Mouse (Mus musculus): Measurements from ENCODE around the gene Setd4. TPM values are rescaled to one million over a fixed set of nuclear protein-coding genes. Genes with fewer than 3 reads are reported as not detected.
A peak's percentile ranks its signal among the peaks of the same experiment; 100 is the strongest.

Gene Setd4
- polyA plus RNA-seq, 1 experiment from 2014 or later = 17.0 TPM

GRCm38 (mm10) chr16:93574521-93575191 lies 29.2 kb downstream of the Setd4 start:
- H3K4me1 ChIP-seq = peaks cover 7% of the 10 kb centered on the region; the same call in 1 of the 2 replicates
- 30% methylated on average over 18 of the region's 18 CpGs for WGBS
- H3K9ac ChIP-seq = no peak overlapping the region
- H3K27me3 ChIP-seq = no peaks in the 10 kb centered on the region
- H3K4me3 ChIP-seq (replicated peaks) = no peak overlapping the region
- no peak for ATAC-seq (ENCODE audit: insufficient number of reproducible peaks, low FRiP score, low TSS enrichment, low read depth)
- H3K9me3 ChIP-seq (replicated peaks) = no peaks in the 10 kb centered on the region
- no peak overlapping the region for H3K4me2 ChIP-seq (replicated peaks)
- no peaks in the 10 kb centered on the region for H3K36me3 ChIP-seq
- no peak overlapping the region for H3K27ac ChIP-seq (replicated peaks)

GRCm38 (mm10) chr16:93573434-93573833 lies 30.4 kb downstream of the Setd4 start:
- H3K36me3 ChIP-seq = no peaks in the 10 kb centered on the region
- WGBS = 94% methylated on average over 5 of the region's 5 CpGs

GRCm38 (mm10) chr16:93572383-93572782 lies 31.5 kb downstream of the Setd4 start:
- H3K27ac ChIP-seq (replicated peaks) = no peak overlapping the region
- 86% methylated on average over 6 of the region's 6 CpGs for WGBS

More at GRCm38 (mm10) chr16:93573434-93573833, 30.4 kb downstream of the Setd4 start:
- no peak overlapping the region for H3K4me2 ChIP-seq (replicated peaks)
- H3K27me3 ChIP-seq = no peaks in the 10 kb centered on the region
- no peaks in the 10 kb centered on the region for H3K9me3 ChIP-seq (replicated peaks)
- no peak for ATAC-seq (ENCODE audit: insufficient number of reproducible peaks, low FRiP score, low TSS enrichment, low read depth)
- peaks cover 7% of the 10 kb centered on the region; the same call in 1 of the 2 replicates for H3K4me1 ChIP-seq
- H3K4me3 ChIP-seq (replicated peaks) = no peak overlapping the region
- no peak overlapping the region for H3K27ac ChIP-seq (replicated peaks)
- H3K9ac ChIP-seq = no peak overlapping the region

GRCm38 (mm10) chr16:93558499-93558898 lies 45.4 kb downstream of the Setd4 start:
- no peak overlapping the region for H3K9ac ChIP-seq
- WGBS = 8% methylated on average over 12 of the region's 12 CpGs

More at GRCm38 (mm10) chr16:93572383-93572782, 31.5 kb downstream of the Setd4 start:
- Histone ChIP-seq H3K36me3 (no peaks in the 10 kb centered on the region), H3K4me2 (replicated peaks) (no peak overlapping the region), H3K4me1 (peaks cover 7% of the 10 kb centered on the region; the same call in 1 of the 2 replicates), H3K27me3 (no peaks in the 10 kb centered on the region), H3K9me3 (replicated peaks) (no peaks in the 10 kb centered on the region), H3K4me3 (replicated peaks) (no peak overlapping the region), H3K9ac (no peak overlapping the region)
- no peak for ATAC-seq (ENCODE audit: insufficient number of reproducible peaks, low FRiP score, low TSS enrichment, low read depth)

GRCm38 (mm10) chr16:93557646-93558045 lies 46.2 kb downstream of the Setd4 start:
- Histone ChIP-seq H3K4me2 (replicated peaks) (peak overlapping the region; percentile 34; the same call in 1 of the 2 replicates), H3K4me1 (peaks cover 17% of the 10 kb centered on the region), H3K27me3 (peaks cover 4% of the 10 kb centered on the region; the same call in 1 of the 2 replicates), H3K9ac (no peak overlapping the region), H3K9me3 (replicated peaks) (no peaks in the 10 kb centered on the region), H3K27ac (replicated peaks) (no peak overlapping the region), H3K4me3 (replicated peaks) (no peak overlapping the region), H3K36me3 (no peaks in the 10 kb centered on the region)
- ATAC-seq (ENCODE audit: insufficient number of reproducible peaks, low FRiP score, low TSS enrichment, low read depth) = no peak
- WGBS = 56% methylated on average over 8 of the region's 8 CpGs

More at GRCm38 (mm10) chr16:93558499-93558898, 45.4 kb downstream of the Setd4 start:
- no peak overlapping the region for H3K4me3 ChIP-seq (replicated peaks)
- H3K27me3 ChIP-seq = peaks cover 4% of the 10 kb centered on the region; the same call in 1 of the 2 replicates
- H3K4me1 ChIP-seq = peaks cover 14% of the 10 kb centered on the region
- peak overlapping the region; percentile 34 for H3K4me2 ChIP-seq (replicated peaks)
- H3K9me3 ChIP-seq (replicated peaks) = no peaks in the 10 kb centered on the region
- no peaks in the 10 kb centered on the region for H3K36me3 ChIP-seq
- ATAC-seq (ENCODE audit: insufficient number of reproducible peaks, low FRiP score, low TSS enrichment, low read depth) = no peak
- no peak overlapping the region for H3K27ac ChIP-seq (replicated peaks)

GRCm38 (mm10) chr16:93552686-93553513 lies 51.0 kb downstream of the Setd4 start:
- WGBS = 42% methylated on average over 12 of the region's 12 CpGs
- Histone ChIP-seq H3K4me3 (replicated peaks) (no peak overlapping the region), H3K9me3 (replicated peaks) (no peaks in the 10 kb centered on the region), H3K27me3 (0 out of 2 replicates have a peak, but pooled peaks cover 12% of the 10 kb centered on the region), H3K36me3 (no peaks in the 10 kb centered on the region), H3K4me1 (peaks cover 13% of the 10 kb centered on the region), H3K27ac (replicated peaks) (peak overlapping the region; percentile 34; the same call in 1 of the 2 replicates), H3K4me2 (replicated peaks) (no peak overlapping the region), H3K9ac (no peak overlapping the region)
- peak; percentile 85 for ATAC-seq (ENCODE audit: insufficient number of reproducible peaks, low FRiP score, low TSS enrichment, low read depth)

GRCm38 (mm10) chr16:93549287-93549686 lies 54.6 kb downstream of the Setd4 start:
- no peak overlapping the region for H3K27ac ChIP-seq (replicated peaks)
- no peak overlapping the region for H3K4me2 ChIP-seq (replicated peaks)
- no peaks in the 10 kb centered on the region for H3K36me3 ChIP-seq
- H3K4me1 ChIP-seq = peaks cover 5% of the 10 kb centered on the region
- H3K27me3 ChIP-seq = peaks cover 17% of the 10 kb centered on the region; the same call in 1 of the 2 replicates
- no peak overlapping the region for H3K9ac ChIP-seq
- no peak overlapping the region for H3K4me3 ChIP-seq (replicated peaks)
- 55% methylated on average over 10 of the region's 10 CpGs for WGBS
- ATAC-seq (ENCODE audit: insufficient number of reproducible peaks, low FRiP score, low TSS enrichment, low read depth) = no peak
- H3K9me3 ChIP-seq (replicated peaks) = no peaks in the 10 kb centered on the region

GRCm38 (mm10) chr16:93548045-93548444 lies 55.8 kb downstream of the Setd4 start:
- Histone ChIP-seq H3K27me3 (peaks cover 17% of the 10 kb centered on the region; the same call in 1 of the 2 replicates), H3K27ac (replicated peaks) (no peak overlapping the region), H3K9ac (no peak overlapping the region), H3K36me3 (no peaks in the 10 kb centered on the region), H3K4me1 (peaks cover 5% of the 10 kb centered on the region), H3K4me2 (replicated peaks) (no peak overlapping the region), H3K9me3 (replicated peaks) (no peaks in the 10 kb centered on the region), H3K4me3 (replicated peaks) (no peak overlapping the region)
- WGBS = 75% methylated on average over 2 of the region's 2 CpGs
- no peak for ATAC-seq (ENCODE audit: insufficient number of reproducible peaks, low FRiP score, low TSS enrichment, low read depth)

- H3K36me3 ChIP-seq = no peaks in the 10 kb centered on the region
- H3K4me3 ChIP-seq (replicated peaks) = no peak overlapping the region
- ATAC-seq (ENCODE audit: insufficient number of reproducible peaks, low FRiP score, low TSS enrichment, low read depth) = no peak
- WGBS = 50% methylated on average over 3 of the region's 3 CpGs
- peaks cover 17% of the 10 kb centered on the region; the same call in 1 of the 2 replicates for H3K27me3 ChIP-seq
- H3K9me3 ChIP-seq (replicated peaks) = no peaks in the 10 kb centered on the region
- H3K9ac ChIP-seq = no peak overlapping the region
- no peak overlapping the region for H3K27ac ChIP-seq (replicated peaks)
- H3K4me1 ChIP-seq = no peaks in the 10 kb centered on the region
- no peak overlapping the region for H3K4me2 ChIP-seq (replicated peaks)
These were observed 56.7 kb downstream of the Setd4 start for GRCm38 (mm10) chr16:93547122-93547521.

GRCm38 (mm10) chr16:93546354-93546965 lies 57.4 kb downstream of the Setd4 start:
- 59% methylated on average over 12 of the region's 12 CpGs for WGBS
- no peak overlapping the region for H3K9ac ChIP-seq
- H3K27me3 ChIP-seq = peaks cover 11% of the 10 kb centered on the region; the same call in 1 of the 2 replicates
- H3K36me3 ChIP-seq = no peaks in the 10 kb centered on the region
- no peak overlapping the region for H3K4me2 ChIP-seq (replicated peaks)
- ATAC-seq (ENCODE audit: insufficient number of reproducible peaks, low FRiP score, low TSS enrichment, low read depth) = no peak
- no peak overlapping the region for H3K4me3 ChIP-seq (replicated peaks)
- H3K9me3 ChIP-seq (replicated peaks) = no peaks in the 10 kb centered on the region
- no peak overlapping the region for H3K27ac ChIP-seq (replicated peaks)
- H3K4me1 ChIP-seq = no peaks in the 10 kb centered on the region

- Histone ChIP-seq H3K9ac (no peak overlapping the region), H3K27me3 (peaks cover 5% of the 10 kb centered on the region; the same call in 1 of the 2 replicates), H3K4me2 (replicated peaks) (no peak overlapping the region), H3K9me3 (replicated peaks) (no peaks in the 10 kb centered on the region), H3K4me1 (no peaks in the 10 kb centered on the region), H3K4me3 (replicated peaks) (no peak overlapping the region), H3K27ac (replicated peaks) (no peak overlapping the region), H3K36me3 (no peaks in the 10 kb centered on the region)
- ATAC-seq (ENCODE audit: insufficient number of reproducible peaks, low FRiP score, low TSS enrichment, low read depth) = no peak
- WGBS = 82% methylated on average over 4 of the region's 4 CpGs
These were observed 58.9 kb downstream of the Setd4 start for GRCm38 (mm10) chr16:93544931-93545330.

All from embryonic facial prominence, embryonic 15.5 days (tissue).